Mouse (Mus musculus): ENCODE data around the gene Akr1b3.

The Akr1b3 gene

DNA sequence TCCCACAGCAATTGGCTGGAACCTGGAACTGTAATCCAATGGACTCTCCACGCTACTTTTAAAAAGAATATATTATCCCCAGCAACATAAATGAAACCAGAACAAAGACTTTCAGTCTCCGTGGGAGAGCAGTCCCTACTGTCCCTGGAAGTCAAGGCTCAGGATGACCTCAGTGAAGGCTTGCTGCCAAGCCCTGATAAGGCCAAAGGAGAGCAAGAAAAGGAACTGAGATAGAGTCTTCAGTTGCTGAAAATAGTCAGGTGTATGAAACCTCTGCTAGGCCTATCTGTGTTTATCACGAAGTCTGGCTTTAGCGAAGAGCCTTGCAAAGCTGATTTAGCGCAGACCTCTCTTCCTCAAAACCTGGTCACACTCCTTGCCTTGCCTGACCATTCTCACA is 14.1 kb upstream of the Akr1b3 start:
- peak; percentile 83 to 89 for DNase-seq (ENCODE audit: inconsistent age in 2 of 2, low spot score in 1 of 2)

GRCm38 (mm10) chr6:34322121-34322520 is 4.8 kb upstream of the Akr1b3 start:
- no peak for DNase-seq (ENCODE audit: inconsistent age in 2 of 2, low spot score in 1 of 2)

DNA sequence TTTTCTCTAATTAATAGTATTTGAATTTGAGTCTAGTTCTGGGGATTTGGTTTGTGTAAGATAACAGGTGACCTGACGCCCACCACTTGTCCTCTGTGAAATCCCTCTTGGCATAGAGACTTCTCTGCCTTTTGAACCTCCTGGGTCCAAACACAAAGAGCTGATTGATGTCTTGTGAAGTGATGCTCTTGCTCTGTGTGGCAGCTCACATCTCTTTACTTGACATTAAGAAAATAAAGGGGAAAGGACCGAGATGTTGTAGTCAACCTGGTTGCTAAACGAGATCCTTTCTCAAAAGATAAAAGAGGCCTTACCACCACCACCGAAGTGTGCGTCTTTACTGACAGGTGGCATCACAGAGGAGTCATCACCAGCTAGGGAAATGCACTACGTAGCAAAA is 1.4 kb upstream of the Akr1b3 start:
- DNase-seq (ENCODE audit: inconsistent age in 2 of 2, low spot score in 1 of 2) = peak in 1 of 2 experiments; percentile 35

GRCm38 (mm10) chr6:34318172-34318571 is 894 bp upstream of the Akr1b3 start:
- peak; percentile 71 to 89 for DNase-seq (ENCODE audit: inconsistent age in 2 of 2, low spot score in 1 of 2)

DNA sequence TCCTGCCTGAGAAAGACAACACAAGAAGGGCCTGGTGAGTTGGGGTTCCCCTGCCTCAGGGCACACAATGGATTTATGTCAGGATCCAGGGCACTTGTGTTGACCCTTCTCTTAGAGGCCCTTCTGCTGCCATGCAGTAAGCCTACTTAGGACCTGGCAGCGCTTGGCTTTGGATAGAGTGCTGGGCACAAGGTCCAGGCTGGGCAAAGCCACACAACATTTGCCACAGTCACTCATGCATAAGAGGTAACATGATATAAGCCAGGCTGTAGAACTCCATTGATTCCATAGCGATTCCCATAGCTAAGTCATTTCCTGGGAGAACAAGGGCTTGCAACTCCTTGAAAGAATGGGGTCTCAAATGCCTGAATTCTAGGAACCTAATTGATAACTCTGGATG is 3.4 kb downstream of the Akr1b3 start:
- DNase-seq (ENCODE audit: inconsistent age in 2 of 2, low spot score in 1 of 2) = no peak

DNA sequence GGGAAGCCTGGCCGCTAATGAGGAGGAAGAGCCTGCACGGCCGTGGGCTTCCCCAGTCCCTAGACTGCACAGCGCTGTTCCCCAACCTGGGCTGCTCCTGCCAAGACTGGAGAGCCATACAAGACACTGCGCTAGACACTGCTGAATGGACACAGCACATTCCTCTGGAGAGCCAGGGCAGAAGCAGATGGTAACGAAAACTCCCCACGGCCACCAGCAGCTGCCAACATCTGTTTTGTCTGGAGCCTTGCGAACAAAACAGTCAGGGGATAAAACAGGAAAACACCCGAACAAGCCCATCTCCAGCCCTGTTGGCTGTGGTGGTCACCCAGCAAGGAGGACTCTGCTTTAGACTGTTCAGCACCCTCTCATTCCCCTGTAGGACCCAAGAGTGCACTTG is 3.9 kb downstream of the Akr1b3 start:
- DNase-seq (ENCODE audit: inconsistent age in 2 of 2, low spot score in 1 of 2) = no peak

- DNase-seq (ENCODE audit: inconsistent age in 2 of 2, low spot score in 1 of 2) = peak; percentile 73 to 82
These were observed 7.2 kb downstream of the Akr1b3 start for GRCm38 (mm10) chr6:34310023-34310595.

DNA sequence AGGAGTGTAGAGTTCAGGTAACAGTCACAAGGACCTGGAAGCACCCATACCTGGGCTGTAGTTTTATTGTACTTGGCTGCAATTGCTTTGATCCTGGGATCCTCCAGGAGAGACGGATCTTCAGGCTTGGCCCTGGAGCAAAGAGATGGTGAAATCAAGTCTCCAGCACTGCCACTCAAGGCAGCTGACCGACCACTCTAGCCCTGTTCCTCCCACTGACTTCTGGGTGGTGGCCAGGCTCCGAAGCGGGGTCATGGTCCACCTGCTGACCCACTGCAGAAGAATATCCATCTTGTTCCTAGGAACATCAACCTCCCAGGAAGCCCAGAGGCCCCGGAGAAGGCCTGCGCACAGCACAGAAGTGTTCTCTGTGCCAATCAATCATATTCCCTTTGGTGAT is 7.8 kb downstream of the Akr1b3 start:
- no peak for DNase-seq (ENCODE audit: inconsistent age in 2 of 2, low spot score in 1 of 2)

- no peak for DNase-seq (ENCODE audit: inconsistent age in 2 of 2, low spot score in 1 of 2)
These were observed 10.5 kb downstream of the Akr1b3 start for GRCm38 (mm10) chr6:34306797-34307196.

DNA sequence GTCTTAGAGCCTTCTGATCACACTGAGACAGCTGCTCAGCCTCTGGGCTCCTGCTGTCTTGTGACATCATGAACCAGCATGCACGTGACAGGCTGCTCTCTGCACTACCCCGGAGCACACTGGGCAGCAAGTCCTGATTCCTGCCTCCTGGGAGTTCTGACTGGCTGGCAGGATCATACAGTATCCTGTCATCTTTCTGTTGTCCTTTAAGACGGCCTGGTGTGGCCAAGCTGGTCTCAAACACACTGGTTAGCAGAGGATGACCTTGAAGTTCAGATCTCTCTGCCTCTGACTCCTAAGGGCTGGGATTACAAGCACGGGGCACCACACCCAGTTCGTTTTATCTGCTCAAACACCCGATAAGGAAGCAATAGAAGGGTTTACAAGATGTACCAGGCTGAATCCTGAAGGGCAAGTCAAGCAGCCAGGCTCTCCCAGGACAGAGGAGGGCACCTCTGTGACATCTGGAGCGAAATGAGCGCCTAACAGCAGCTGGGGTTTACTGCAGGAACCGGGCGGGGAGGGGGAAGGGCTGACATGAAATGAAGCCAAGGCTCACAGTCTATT is 12.5 kb downstream of the Akr1b3 start:
- peak; percentile 68 to 86 for DNase-seq (ENCODE audit: inconsistent age in 2 of 2, low spot score in 1 of 2)

DNA sequence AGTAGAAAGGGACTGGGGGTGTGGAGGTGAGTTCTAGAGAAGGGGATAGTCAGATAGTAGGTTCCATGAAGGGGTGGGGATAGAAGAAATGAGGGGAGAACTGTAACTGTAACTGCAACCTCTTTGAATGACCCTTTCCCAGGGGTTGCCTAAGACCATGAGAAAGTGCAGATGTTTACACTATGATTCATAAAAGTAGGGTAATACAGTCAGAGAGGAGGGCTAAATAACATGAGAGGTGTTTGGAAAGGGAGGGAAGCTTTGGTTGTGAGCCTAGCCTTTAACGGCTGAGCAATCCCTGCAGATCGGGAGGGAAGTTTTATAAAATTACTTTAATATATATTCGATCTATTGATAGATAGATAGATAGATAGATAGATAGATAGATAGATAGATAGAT is 20.2 kb downstream of the Akr1b3 start:
- no peak for DNase-seq (ENCODE audit: inconsistent age in 2 of 2, low spot score in 1 of 2)

DNA sequence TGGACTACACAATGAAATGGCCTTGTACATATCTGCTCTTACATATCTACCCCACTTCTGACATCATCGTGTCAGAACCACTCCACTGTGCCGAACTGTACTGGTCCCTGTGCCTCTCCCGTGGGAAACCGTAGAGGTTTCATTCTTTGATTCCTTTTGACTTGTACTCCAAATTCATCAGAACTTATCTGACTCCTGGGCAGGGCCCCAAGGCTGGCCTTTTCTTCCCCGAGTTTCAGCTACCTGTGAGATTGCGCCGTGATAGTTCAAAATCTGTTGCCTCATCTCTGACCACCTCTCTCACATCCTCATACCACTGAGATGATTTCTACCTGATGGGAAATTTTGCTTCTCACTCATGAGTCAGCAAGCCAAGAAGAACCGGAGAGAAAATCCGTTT is 21.8 kb downstream of the Akr1b3 start:
- DNase-seq (ENCODE audit: inconsistent age in 2 of 2, low spot score in 1 of 2) = no peak

DNA sequence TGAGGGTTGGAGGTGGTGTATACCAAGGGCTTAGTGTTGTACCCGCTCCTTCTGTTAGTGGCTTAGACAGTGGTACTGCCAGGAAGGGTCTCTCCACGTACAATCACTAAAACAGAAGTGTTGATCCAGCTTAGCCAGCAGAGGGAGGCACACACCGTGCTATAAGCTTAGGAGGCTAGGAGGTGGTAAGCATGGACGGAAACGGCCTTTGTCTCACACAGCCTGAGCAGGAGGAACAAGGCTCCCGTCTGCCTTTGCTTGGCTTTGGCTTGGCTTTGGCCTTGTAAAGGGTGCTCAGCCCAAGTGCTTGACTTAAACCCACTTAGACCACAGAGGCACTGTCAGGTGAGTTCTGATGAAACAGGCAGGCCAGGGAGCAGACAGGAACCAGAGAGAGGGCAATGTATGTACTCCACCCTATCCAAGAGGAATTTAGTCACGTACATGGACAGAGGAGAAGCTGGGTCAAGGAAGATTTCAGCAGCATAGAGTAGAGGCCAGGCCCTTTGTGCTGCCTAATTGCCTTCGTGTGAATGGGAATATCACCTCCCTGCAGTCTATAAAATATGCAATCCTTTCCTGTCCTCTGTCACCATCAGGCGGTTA is 24.3 kb downstream of the Akr1b3 start:
- DNase-seq (ENCODE audit: inconsistent age in 2 of 2, low spot score in 1 of 2) = peak; percentile 76 to 89

DNA sequence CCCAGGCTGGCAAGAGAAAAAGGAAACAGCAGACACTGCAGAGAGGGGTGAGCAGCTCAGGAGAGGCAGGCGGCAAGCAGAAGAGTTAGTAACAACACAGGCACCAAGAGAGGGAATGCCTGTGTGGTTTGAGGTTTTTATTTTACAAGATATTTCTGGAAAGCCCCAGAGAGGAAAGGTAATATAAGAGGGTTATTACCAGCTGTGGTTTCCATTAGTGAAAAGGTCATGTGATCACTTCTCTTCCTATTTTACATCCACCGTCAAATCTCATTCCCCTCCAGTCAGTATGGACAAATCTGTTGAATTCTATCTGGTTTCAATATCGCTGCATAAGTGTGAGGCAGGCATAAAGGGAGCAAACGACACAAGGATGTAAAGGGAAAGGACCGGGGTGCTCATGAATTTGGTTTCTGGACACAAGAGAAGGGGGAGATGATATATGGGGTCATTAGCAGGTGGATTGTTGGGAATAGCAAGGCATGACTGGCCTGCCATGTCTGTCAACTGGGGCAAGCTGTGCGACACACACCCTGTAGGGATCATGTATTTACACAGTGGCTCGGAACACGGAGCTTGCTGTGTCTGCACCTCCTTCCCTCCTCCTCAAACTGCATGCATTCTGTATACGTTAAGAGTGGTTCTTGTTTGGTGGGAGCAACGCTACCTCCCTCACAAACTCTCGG is 24.9 kb downstream of the Akr1b3 start:
- no peak for DNase-seq (ENCODE audit: inconsistent age in 2 of 2, low spot score in 1 of 2)

GRCm38 (mm10) chr6:34290681-34291080 is 26.6 kb downstream of the Akr1b3 start:
- DNase-seq (ENCODE audit: inconsistent age in 2 of 2, low spot score in 1 of 2) = no peak

DNA sequence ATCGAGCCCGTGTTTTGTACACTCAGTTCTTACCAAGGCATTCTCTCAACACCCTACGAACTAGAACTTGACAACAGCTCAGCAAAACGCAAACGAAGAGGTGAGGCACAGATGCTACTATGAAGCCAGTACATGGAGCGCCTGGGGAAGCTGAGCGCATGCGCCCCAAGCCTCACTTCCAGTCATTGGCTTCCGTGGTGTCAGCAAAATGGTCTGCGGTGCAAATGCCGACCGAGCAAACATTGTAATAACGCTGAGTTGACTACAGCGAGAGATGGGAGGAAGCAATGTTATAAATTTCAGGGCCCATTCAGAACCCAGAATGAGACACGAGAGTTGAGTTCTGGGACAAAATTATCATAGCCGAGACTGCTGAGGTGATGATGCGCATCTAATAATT is 27.2 kb downstream of the Akr1b3 start:
- DNase-seq (ENCODE audit: inconsistent age in 2 of 2, low spot score in 1 of 2) = no peak

DNA sequence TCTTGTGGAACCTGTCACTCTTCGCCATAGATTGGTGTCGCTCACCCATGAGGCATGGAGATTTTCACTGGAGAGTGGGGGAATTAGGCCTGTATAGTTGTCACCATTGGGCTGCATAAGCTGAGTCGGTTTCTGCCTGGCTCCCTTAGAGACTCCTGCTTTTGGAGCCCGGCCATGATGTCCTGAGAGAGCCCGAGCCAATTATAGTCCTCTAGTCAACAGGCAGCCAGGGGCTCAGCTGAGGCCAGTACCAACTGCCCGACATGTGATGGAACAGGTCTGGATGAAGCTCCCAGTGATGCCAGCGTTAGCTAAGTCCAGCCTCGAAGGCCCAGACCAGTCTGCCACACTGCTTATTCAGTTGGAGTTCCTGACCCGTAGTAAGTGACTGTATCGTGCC is 29.2 kb downstream of the Akr1b3 start:
- DNase-seq (ENCODE audit: inconsistent age in 2 of 2, low spot score in 1 of 2) = no peak

- no peak for DNase-seq (ENCODE audit: inconsistent age in 2 of 2, low spot score in 1 of 2)
These were observed 30.4 kb downstream of the Akr1b3 start for GRCm38 (mm10) chr6:34286841-34287240.

GRCm38 (mm10) chr6:34278385-34278784 is 38.9 kb downstream of the Akr1b3 start:
- DNase-seq (ENCODE audit: inconsistent age in 2 of 2, low spot score in 1 of 2) = no peak

DNA sequence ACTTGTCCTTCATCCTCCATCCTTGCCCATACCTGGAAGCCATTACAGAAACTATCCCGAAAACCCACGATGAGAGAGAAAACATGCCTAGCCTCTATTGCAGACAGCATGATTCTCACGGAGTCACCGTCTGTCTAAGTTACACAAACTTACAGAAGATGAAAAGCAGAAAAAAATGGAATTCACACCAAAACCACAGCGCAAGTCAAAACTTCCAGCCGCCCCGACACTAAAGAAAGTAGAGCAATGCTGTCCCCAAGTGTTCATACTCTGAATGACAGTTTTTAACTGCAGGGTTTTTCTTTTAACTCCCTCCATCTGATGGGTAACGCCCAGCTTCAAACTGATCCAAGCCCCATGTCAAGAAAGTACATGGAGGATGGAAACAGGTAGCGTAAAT is 39.6 kb downstream of the Akr1b3 start:
- peak; percentile 30 to 89 for DNase-seq (ENCODE audit: inconsistent age in 2 of 2, low spot score in 1 of 2)

DNA sequence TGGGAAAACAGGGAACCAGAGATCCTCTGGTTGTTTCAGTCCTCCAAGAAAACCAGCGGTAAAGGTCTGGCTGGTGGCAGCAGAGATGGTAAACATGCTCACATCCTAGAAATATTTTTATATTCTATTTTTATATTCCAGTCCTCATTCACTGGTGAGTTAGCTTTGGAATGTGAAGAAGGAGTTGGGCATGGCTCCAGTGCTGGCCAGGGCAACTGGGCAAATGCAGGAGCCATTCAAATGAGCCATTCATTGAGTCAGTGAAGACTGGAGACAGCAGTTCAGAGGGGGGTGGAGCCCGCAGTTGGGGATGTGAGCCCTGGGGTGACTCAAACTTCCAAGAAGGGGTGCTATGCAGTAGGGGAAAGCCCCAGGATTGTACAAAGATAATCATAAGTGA is 42.9 kb downstream of the Akr1b3 start:
- DNase-seq (ENCODE audit: inconsistent age in 2 of 2, low spot score in 1 of 2) = no peak

DNA sequence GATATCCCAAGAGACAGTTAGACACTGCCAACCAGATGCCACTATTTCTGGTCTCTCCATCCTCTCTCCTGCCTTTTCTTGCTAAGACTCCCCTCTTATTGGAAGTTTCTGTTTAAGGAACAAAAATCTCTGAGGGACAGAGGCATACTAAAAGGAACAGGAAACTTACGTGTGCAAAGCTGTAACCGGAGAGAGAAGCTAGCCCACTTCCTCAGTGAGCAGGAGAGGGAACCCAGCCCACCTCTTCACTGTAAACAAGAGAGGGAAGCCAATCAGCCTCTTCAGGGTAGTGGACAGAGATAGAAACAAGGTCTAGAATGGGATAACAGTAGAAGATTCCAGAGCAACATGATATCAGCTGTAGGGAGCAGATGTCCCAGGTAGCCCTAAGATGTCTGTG is 44.2 kb downstream of the Akr1b3 start:
- no peak for DNase-seq (ENCODE audit: inconsistent age in 2 of 2, low spot score in 1 of 2)
